Mouse (Mus musculus) fat pad, adult 2 months (tissue): ENCODE measurements around the gene Dock7.
"Not testable (repeated sequence)": the region's sequence is repeated elsewhere in the genome, so short reads cannot be mapped to it uniquely, and the experiment has no call there.

Source experiments
- DNase-seq: peaks from one replicate; pipeline ENCODE4 v3.0.0-alpha.2; 2011; ENCODE audit warnings: low read depth, low spot score; ENCODE audit errors: extremely low read depth

The Dock7 gene

GRCm38 (mm10) chr4:99011039-99011438 is 109.7 kb downstream of the Dock7 start:
- no peak for DNase-seq

- no peak for DNase-seq
These were observed 114.4 kb downstream of the Dock7 start for GRCm38 (mm10) chr4:99006319-99006718.

DNA sequence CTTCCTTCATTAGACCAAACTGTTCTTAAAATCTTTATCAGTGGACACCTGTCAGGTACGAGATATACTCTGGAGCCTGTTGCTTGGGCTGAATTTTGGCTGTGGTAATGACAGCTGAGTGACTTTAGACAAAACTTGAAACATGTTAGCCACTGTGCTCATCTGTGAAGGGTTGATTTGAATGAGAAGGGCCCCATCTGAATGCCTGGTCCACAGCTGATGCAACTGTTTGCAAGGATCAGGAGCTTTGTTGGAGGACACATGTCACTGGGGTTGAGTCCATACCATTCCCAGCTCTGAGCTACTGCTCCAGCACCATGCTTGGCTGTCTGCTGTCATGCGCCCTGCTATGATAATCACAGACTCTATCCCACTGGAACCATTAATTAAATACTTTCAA is 115.1 kb downstream of the Dock7 start:
- no peak for DNase-seq

- DNase-seq: no peak
These were observed 127.2 kb downstream of the Dock7 start for GRCm38 (mm10) chr4:98993491-98993890.

DNA sequence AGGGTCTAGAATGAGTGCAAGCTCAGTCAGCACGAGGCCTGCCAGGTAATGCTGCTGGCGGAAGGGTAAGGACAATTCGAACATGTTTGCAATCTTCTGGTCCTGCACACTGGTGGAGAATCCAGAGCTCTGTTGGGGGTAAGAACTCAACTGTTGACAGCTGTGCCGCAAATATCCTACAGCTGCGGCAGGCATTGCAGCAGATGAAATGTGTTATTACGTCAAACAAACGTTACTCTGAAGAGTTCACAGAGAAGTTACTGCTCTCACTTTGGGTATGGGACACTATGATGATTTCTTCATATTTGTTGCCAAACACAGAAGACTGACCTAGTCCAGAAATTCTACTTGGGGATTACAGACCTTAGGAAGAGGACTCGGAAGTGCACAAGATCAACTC is 136.0 kb downstream of the Dock7 start:
- no peak for DNase-seq

GRCm38 (mm10) chr4:98979976-98980375 is 140.7 kb downstream of the Dock7 start:
- DNase-seq: not testable (repeated sequence)

GRCm38 (mm10) chr4:98978693-98979092 is 142.0 kb downstream of the Dock7 start:
- DNase-seq: no peak

- DNase-seq: not testable (repeated sequence)
These were observed 142.4 kb downstream of the Dock7 start for GRCm38 (mm10) chr4:98978288-98978687.

DNA sequence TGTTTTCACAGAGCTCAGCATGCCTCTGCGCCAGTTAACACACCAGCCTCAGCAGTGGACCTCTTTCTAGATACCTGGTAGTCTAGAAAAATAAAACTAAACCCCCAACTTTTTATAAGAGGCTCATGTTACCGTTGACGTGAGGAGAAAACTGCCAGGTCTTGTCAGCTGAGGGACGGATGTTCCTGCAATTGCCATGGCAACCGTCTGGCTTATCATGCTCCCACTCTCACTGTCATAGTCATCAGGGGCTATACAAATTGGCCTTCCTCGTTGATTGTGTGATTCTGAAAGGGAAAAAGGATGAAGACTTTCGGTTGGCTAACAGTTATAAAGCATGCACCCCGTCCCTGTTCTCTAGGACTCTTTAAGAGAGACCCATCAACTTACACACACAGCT is 145.0 kb downstream of the Dock7 start:
- DNase-seq: no peak

DNA sequence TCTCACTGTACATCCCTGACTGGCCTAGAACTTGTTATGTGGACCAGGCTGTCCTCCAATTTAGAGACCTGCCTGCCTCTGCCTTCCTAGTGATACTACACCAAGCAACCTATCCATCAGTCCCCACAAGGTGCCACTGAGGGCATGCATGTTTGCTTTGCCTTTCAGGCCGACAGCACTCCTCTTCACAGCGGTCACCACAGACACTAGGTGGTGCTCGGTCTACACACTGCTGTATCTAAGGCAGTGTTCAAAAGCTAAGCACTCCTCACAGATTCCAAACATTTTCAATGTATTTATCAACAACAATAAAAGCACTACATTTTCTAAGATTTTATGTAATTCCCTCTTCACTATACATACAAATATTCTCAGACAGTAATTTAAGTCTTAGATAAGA is 150.8 kb downstream of the Dock7 start:
- DNase-seq: no peak

DNA sequence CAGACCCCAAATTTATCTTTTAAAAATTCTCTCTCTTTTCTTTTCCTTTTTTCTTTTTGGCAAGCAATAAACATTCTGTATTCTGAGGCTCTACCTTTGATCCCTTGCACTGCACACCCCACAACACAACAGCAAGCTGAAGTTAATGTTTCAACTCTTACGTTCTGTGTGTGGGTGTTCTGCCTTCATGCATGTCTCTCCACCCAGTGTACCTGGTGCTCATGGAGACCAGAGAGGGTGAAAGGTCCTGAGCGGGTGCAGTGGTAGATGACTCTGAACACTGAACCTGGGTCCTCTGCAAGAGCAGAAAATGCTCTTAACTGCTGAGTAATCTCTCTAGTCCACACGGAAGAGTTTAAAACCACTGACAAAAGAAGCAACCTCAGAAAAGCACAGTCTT is 160.5 kb downstream of the Dock7 start:
- DNase-seq: no peak

GRCm38 (mm10) chr4:98955986-98956385 is 164.7 kb downstream of the Dock7 start:
- no peak for DNase-seq

DNA sequence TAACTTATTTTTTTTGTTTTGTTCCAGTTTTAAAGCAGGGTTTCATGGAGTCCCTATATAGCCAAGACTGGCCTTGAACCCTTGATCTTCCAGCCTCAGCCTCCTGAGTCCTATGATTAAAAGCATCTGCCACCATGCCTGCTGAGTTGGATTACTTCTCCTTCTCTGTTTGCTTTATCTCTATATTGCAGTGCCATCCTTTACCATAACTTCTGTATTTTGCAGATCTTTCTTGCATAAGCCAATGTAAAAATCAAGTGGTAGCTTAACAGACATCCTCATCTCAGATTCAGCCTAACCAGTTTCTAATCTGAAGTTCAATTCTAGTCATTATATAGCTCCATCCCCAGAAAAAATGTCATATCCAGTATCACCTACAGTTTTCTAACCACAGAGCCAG is 170.2 kb downstream of the Dock7 start:
- DNase-seq: no peak

DNA sequence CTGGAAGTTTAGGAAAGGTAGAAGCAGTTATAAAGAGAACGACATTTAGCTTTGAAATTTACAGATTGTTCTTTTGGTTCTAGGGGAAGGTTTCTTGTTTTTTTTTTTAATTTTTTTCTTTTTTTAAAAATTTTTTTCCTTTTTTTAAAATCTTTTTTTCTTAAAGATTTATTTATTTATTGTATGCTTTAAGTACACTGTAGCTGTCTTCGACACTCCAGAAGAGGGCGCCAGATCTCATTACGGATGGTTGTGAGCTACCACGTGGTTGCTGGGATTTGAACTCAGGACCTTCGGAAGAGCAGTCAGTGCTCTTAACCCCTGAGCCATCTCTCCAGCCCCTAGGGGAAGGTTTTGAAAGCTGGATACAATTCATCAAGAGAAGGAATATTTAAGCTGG is 182.5 kb downstream of the Dock7 start:
- not testable (repeated sequence) for DNase-seq

DNA sequence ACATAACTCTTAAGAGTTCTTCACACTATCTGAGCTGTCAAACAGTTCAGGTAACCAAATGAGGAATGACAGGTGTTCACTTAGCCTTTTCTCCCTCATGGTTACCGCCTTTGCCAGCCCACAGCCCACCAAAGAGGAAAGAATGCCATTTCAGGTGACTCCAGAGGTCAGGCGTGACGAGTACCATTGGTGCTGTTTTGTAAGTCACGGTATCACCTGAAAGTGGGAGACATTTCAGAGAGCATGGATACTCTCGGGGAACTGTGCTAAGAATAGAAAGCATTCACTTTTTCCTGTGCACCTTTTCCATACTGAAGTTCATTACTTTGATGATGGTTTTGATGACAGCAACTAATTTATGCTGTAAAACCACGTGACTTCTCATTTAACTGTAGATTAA is 184.7 kb downstream of the Dock7 start:
- DNase-seq: no peak

DNA sequence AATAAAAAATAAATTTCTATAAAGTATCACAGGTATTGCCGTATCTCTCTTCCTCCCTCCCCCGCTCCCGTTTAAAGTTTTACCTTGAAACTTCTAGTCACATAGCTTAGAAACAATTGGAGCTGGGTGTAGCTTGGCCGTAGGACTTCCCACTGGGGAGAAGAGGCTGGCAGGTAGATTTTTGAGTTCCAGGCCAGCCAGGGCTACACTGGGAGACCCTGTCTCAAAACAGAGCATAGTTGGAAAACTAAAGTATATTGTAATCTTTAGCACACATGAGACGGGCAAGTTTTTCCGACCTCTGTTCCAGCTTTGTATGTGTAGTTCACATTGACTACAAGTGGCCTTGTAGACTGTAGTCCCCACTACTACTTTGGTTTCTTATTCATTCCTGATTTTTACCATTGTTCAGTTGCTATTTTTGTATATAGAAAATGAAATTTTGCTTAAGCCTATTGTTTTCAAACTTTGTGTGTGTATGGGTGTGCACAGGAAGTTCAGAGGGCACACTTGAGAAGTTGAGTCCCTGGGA is 195.4 kb downstream of the Dock7 start:
- DNase-seq: no peak

DNA sequence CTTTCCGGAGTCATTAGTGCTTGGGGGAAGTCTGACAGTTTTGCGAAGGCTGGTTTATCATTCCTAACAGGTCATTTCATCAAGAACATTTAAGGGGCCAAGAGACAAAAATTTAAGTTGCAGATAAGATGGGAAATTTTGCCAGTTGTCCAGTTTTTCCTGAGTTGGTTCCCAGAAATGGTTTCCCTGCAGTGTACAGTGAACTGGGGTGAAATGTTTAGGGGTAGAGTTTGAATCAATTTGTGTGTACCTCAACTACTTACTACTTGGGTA is 195.9 kb downstream of the Dock7 start:
- no peak for DNase-seq

DNA sequence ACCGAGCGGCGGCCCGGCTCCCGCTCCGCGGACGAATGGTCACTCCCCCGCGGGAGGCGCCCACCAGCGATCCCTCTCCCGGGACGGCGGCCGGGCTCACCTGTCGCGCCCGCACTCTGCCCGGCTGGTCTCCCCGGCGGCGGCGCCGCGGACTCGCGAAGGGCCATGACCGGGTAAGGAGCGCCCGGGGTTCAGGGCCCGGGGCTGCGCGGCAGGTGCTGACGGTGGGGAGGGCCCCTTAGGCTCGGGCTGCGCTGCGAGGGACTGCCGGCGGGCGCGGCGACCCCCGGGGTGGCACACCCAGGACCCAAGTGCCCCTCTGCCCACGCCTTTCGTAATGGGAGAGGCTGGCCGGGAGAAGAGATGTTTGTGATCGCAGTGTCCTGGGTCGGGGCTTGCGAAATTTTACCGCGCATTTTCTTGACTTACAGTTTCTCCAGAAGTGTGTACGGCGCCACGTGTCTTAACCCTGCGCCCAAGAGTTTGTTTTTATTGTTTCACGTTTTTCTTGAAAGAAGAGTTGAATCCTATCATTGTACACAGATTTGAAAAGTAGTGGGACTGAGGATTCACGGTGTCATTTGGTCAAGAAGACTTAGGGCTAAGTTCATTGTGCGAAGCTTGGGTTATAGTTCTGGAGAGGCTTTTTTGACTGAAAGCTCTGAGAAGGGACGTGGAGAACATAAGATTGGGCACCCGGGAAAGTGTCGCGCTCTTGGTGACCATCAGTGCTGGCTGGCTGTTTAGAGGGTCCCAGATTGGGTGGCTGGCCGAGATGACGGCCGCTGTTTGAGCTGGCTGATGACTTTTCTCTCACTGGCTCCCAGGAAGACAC is 196.4 kb downstream of the Dock7 start:
- no peak for DNase-seq

DNA sequence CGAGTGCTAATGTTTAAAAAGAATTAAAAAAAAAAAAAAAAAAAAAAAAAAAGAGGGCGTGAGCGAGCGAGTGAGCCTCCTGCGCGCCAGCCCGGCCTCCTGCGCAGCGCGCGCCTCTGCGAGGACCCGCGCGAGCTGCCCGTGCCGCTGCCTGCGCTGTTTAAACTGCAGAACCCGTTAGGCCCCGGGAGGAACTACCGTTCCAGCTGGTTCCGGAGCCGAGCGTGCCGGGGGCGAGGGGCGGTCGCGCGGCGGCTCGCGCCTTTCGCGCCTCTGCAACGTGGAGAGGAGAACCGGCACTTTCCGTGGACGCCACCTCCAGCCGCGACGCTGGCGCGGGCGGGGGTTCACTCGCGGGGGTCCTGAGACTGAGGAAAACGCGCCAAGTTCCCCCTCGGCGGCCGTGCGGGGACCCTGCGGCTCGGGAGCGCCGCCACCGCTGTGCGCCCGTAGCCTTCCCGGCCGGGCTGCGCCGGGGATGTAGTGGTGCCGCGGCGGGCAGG is 197.1 kb downstream of the Dock7 start, which contains the start of gene Usp1:
Usp1 (plus strand) TSS at position 243 of the 503 bp plus-strand sequence.
- no peak for DNase-seq

- DNase-seq: peak; percentile 99
These were observed 197.8 kb downstream of the Dock7 start for GRCm38 (mm10) chr4:98922643-98923567.

DNA sequence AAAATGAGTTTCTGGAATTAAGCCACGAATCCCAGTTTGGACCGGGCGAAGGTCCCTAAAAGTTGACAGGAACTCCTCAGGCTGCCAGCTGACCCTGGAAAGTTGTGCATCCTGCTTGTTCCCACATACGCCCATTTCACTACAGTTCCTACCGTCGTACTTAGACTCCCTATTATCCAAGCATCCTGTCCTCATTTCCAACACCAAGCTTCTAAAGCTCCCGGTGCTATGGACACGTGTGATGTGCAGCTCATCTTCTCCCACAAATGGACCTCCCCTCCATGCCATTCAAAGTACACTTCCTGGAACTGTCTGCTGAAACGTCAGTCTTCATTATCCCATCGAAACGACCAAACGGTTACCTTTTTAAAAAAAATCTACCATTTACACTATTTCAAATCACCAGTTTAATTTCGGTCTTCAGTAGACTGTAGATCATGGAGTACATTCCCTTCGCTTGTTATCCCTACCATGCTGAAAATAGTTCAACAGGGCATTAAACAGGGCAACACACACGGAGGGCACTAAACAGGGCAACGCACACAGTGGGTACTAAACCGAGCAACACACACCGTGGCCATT is 198.6 kb downstream of the Dock7 start:
- DNase-seq: no peak
